Mouse (Mus musculus) hindbrain, embryonic 13.5 days (tissue): ENCODE data around the gene Haus2. TPM values are rescaled to one million over a fixed set of nuclear protein-coding genes. Genes with fewer than 3 reads are reported as not detected.
"Not testable (repeated sequence)": the region's sequence is repeated elsewhere in the genome, so short reads cannot be mapped to it uniquely, and the experiment has no call there.

Source experiments
- ATAC-seq: fragments of 200-750 bp; cut with Nextera tagmentation; 2 replicates; pipeline ENCODE4 v1.8.0; 2017; ENCODE audit warnings: moderate TSS enrichment; ENCODE audit not compliant: low FRiP score
- H3K27ac ChIP-seq: fragments of 300-500 bp; sonication (generic); 2 replicates; pipeline ENCODE4 v1.5.1; 2015; ENCODE audit warnings: inconsistent platforms, mild to moderate bottlenecking, moderate library complexity
- H3K27me3 ChIP-seq: fragments of 300-500 bp; sonication (generic); 2 replicates; pipeline ENCODE4 v1.6.1; 2015; ENCODE audit warnings: mild to moderate bottlenecking, inconsistent platforms
- H3K36me3 ChIP-seq: fragments of 300-500 bp; sonication (generic); 2 replicates; pipeline ENCODE4 v1.6.1; 2015; ENCODE audit warnings: mild to moderate bottlenecking, inconsistent platforms
- H3K4me1 ChIP-seq: fragments of 300-500 bp; sonication (generic); replicated peaks from 2 replicates; pipeline ENCODE4 v1.6.1; 2015; ENCODE audit warnings: inconsistent platforms
- H3K4me2 ChIP-seq: fragments of 300-500 bp; sonication (generic); 2 replicates; pipeline ENCODE4 v1.6.1; 2015; ENCODE audit warnings: inconsistent platforms, mild to moderate bottlenecking, moderate library complexity
- H3K4me3 ChIP-seq: fragments of 300-500 bp; sonication (generic); 2 replicates; pipeline ENCODE4 v1.5.1; 2015; ENCODE audit warnings: mild to moderate bottlenecking, inconsistent platforms
- H3K9ac ChIP-seq: fragments of 300-500 bp; sonication (generic); 2 replicates; pipeline ENCODE4 v1.6.1; 2015; ENCODE audit warnings: mild to moderate bottlenecking, inconsistent platforms
- H3K9me3 ChIP-seq: fragments of 300-500 bp; sonication (generic); 2 replicates; pipeline ENCODE4 v1.6.1; 2016; ENCODE audit warnings: inconsistent platforms
- WGBS: fragments of 180-500 bp; shearing (Covaris S2); methylation state at CpG from one replicate; pipeline ENCODE4 v1.1.7; 2015; 5-methylcytosine and 5-hydroxymethylcytosine counted together
- polyA plus RNA-seq: library from polyadenylated mRNA; unstranded; fragments of >200 nt; fragmentation: Nextera tagmentation; extraction: Ambion mirVana; gene quantifications from 2 replicates; pipeline ENCODE4 v1.2.1, GENCODE M21; 2015

Gene Haus2
- polyA plus RNA-seq: 29.3 and 31.8 TPM in 2 replicates

DNA sequence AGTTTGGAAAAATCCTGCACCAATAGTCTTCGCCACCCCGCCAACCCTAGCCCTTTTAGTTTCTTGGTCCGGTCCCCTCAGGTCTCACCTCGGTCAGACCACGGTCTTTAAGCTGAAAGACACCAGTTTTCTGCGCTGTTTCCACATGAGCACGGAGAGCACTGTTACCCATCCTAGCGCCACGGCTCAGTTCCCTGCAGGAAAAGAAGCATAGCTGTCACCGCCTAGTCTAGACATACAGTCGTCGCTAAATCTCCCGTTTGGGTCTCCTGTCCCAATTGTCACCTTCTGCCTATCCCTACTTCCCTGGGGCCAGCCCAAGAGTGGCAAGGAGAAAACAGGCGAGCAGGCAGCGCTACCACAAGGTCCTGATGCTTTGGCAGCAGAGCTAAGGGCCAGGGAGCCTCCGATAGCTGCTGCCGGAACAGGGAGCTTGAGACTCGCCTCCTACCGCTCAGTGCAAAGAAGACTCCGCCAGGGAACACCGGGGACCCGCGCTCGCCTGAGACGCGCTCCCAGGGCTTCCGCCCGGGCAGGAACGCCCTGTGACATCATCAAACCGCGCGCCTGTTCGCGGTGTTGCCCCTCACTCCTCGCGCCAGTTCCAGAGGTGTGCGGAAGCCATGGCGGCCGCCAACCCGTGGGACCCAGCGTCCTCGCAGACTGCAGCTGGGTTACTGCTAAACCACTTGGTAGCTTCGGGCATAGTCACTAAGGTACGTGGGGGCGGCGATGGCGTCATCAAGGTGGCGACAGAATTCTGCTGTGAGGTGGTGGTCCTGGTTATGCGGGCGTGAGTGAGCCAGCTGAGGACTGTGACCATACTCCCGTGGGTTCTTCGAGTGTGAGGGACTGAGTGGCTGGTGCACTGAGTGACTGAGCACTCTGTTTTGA, at the start of gene Haus2, which contains the start of gene Lrrc57:
Gene Haus2 (plus strand): TSS at position 554 of the 894 bp plus-strand sequence.
Gene Lrrc57 (minus strand): TSS at position 691 of the 894 bp plus-strand sequence.
- peak; percentile 97 for ATAC-seq
- peak within 1 kb of the TSS; percentile 92 for H3K9ac ChIP-seq
- H3K4me1 ChIP-seq: peaks cover 25% of the 10 kb centered on the region
- peaks cover 28% of the 10 kb centered on the region for H3K36me3 ChIP-seq
- no peaks in the 10 kb centered on the region for H3K27me3 ChIP-seq
- peak within 1 kb of the TSS; percentile 85 for H3K4me3 ChIP-seq
- WGBS: under 1% methylated on average over 52 of the region's 52 CpGs
- H3K4me2 ChIP-seq: peak within 1 kb of the TSS; percentile 82
- peak within 1 kb of the TSS; percentile 93 for H3K27ac ChIP-seq
- H3K9me3 ChIP-seq: no peaks in the 10 kb centered on the region

DNA sequence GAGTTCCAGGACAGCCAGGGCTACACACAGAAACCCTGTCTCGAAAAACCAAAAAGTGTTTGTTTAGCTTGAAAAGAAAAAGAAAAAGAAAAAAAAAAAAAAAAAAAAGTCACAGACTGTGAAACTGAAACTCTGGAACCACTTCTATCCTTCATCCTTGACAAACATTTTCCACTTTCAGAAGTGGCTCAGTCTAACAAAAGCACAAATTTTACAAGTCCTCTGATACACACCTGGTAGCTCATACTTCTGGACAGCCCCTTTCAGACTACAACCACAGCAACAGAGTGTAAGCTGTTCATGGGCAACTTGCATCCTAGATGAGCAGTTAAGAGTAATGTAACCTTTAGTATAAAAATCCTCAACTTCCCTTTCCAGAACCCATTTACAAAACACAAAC, 47.7 kb upstream of the Haus2 start:
- no peak overlapping the region for H3K27ac ChIP-seq
- WGBS: 94% methylated on average over 1 of the region's 1 CpGs
- H3K4me3 ChIP-seq: no peak overlapping the region
- H3K4me2 ChIP-seq: no peak overlapping the region
- no peak for ATAC-seq
- no peaks in the 10 kb centered on the region for H3K27me3 ChIP-seq
- H3K4me1 ChIP-seq: peaks cover 19% of the 10 kb centered on the region
- H3K9me3 ChIP-seq: no peaks in the 10 kb centered on the region
- no peaks in the 10 kb centered on the region; the same call in 1 of the 2 replicates for H3K36me3 ChIP-seq
- no peak overlapping the region for H3K9ac ChIP-seq

DNA sequence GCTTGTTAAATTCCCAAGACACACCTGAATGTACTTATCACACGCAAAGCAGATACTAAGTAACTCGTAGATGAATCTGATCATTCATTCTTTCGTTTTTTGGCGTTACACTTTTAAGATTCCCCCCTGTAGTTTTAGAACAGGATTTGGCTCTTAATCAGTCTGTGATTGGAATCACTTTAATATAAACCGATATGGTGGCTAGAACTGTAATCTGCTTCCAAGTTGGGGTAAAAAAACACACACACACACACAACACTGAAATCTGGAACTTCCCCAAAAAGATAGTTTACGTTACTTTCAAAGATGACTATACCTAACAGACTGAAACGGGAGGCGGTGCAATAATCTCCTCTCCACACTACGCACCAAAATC, 46.3 kb upstream of the Haus2 start:
- H3K27ac ChIP-seq: no peak overlapping the region; the same call in 1 of the 2 replicates
- H3K4me3 ChIP-seq: peak overlapping the region; percentile 89
- WGBS: 27% methylated on average over 9 of the region's 9 CpGs
- no peaks in the 10 kb centered on the region for H3K27me3 ChIP-seq
- peak overlapping the region; percentile 80 for H3K4me2 ChIP-seq
- H3K9me3 ChIP-seq: no peaks in the 10 kb centered on the region
- H3K4me1 ChIP-seq: peaks cover 25% of the 10 kb centered on the region
- H3K36me3 ChIP-seq: no peaks in the 10 kb centered on the region; the same call in 1 of the 2 replicates
- peak overlapping the region; percentile 92 for H3K9ac ChIP-seq
- ATAC-seq: no peak

DNA sequence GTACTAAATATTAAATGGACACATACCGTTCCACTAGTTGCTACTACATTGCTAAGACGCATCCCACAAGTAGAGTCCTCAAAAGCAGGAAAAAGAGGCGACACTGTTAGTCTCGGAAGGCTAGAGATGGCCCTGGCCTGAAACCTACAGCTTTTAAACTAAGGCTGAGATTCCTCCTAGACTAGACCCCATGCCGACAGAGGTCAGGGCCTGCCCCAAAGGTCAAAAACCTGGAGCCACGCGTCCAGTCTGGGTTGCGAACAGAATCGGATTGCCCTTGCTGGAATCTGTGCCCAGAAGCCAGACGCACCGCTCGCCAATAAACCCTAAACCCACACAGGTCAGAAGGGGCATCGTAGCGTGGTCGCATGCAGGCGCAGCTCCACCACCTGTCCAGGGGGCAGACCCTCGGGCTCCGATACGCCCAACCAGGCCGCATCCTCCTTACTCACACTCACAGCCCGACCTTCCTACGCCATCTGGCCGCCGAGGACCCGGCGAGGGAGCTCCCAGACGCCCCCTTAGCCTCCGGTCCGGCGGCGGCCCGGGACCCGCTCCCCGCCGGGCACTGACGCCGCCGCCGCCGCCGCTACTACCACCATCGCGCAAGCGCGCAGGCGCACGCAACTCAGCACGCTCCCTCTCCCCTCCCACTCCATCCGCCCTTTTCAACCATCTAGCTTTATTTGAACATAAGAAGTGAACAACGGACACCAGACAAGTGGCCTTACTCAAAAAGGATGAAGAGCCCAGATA, 45.8 kb upstream of the Haus2 start, which contains the start of gene Zfp106:
Gene Zfp106 (minus strand): TSS at position 609 of the 756 bp plus-strand sequence.
- ATAC-seq: peak; percentile 87

DNA sequence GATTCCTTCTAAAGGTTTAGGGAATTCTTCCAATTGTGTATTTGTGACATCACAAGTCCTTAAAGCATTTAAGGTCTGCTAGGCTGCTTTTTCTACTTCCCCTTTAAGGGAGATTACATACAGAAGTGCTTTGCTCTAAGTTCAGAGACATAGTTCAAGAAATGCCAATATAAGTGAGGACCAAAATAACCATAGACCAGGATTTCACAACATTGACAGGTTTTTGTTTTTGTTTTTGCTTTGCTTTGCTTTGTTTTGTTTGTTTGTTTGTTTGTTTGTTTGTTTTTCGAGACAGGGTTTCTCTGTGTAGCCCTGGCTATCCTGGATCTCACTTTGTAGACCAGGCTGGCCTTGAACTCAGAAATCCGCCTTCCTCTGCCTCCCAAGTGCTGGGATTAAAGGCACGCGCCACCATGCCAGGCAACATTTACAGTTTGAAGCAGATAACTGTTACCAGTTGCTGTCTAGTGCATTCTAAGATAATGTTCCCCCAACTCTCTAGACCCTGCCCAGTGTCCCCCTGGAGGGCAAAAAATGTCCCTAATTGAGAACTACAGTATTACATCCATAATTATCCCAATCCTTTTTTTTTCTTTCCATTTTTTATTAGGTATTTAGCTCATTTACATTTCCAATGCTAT, 44.5 kb upstream of the Haus2 start:
- not testable (repeated sequence) for H3K4me2 ChIP-seq, H3K36me3 ChIP-seq, H3K4me3 ChIP-seq, H3K27me3 ChIP-seq, H3K9ac ChIP-seq, H3K9me3 ChIP-seq, ATAC-seq, H3K27ac ChIP-seq
- 98% methylated on average over 4 of the region's 4 CpGs for WGBS
- peaks cover 43% of the 10 kb centered on the region for H3K4me1 ChIP-seq

More for the DNA sequence above, 45.8 kb upstream of the Haus2 start, which contains the start of gene Zfp106:
- Histone ChIP-seq H3K27me3 (no peaks in the 10 kb centered on the region), H3K27ac (peak within 1 kb of the TSS; percentile 79), H3K4me1 (peaks cover 30% of the 10 kb centered on the region), H3K36me3 (no peaks in the 10 kb centered on the region; the same call in 1 of the 2 replicates), H3K4me3 (peak within 1 kb of the TSS; percentile 89), H3K4me2 (peak within 1 kb of the TSS; percentile 80), H3K9me3 (no peaks in the 10 kb centered on the region), H3K9ac (peak within 1 kb of the TSS; percentile 92)
- WGBS: under 1% methylated on average over 50 of the region's 50 CpGs

DNA sequence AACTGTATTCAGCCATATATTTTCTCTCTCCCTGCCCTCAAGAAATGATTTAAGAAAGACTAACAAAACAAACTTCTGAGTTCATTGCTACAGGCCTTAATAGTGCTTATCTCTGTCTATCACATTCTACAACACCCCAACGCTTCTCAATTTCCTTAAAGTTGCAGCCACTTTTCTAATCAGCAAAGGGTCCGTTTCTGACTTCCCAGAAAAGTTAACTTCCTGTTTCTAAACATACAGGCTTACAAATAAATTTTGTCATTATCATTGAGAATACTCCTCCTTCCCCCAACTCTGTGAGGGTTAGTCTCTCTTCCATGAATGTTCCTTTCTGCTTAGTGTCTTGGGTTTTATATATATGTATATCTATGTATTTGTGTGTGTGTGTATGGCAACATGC, 43.8 kb upstream of the Haus2 start:
- ATAC-seq: no peak
- H3K4me1 ChIP-seq: peaks cover 43% of the 10 kb centered on the region

DNA sequence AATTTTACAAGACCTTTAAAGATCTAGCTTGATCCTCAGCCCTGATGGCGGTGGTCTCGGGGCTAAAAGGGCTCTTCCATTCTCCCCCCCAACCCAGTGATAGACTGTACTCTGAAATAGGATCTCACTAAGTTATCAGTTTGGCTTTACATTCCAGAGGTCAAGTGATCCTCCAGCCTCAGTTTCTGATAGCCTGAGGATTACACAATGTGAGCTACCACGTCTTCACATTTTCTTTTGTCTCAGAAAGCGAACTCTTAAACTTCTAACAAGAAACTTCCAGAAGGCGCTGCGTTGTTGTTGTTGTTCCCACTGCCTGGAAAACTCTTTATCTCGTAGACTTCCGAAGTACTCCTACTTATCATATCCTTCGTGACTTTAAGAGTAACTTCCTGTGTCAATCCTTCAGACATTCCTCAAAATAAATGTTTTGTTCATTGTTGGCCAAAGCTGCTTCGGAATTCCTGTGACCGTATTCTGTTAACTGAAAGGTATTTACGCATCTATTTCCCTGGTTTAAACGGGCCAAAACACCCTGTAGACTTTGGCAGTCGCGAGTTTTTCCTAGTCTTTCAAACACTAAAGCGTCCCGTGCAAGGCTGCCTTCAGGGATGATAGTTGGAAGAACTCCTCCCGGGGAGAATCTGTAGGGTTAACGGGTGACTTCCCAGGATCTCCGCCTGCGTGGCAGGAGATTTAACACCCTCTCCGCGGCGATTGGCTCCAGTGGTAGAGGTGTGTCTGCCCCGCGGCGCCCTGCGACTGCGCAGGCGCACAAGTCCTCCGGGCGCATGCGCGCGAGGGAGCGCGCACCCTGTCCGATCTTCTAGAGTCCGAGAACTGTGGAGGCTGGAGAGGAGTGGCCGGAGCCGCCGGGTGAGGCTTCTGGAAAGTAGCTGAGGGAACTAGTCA, 42.0 kb upstream of the Haus2 start, which contains the start of gene Snap23:
Gene Snap23 (plus strand): TSS at position 786 of the 912 bp plus-strand sequence.
- Histone ChIP-seq H3K27ac (peak within 1 kb of the TSS; percentile 76), H3K36me3 (peaks cover 10% of the 10 kb centered on the region), H3K27me3 (no peaks in the 10 kb centered on the region), H3K4me2 (peak within 1 kb of the TSS; percentile 73), H3K9me3 (no peaks in the 10 kb centered on the region), H3K9ac (peak within 1 kb of the TSS; percentile 83), H3K4me1 (peaks cover 33% of the 10 kb centered on the region), H3K4me3 (peak within 1 kb of the TSS; percentile 77)
- WGBS: 2% methylated on average over 42 of the region's 42 CpGs
- ATAC-seq: peak; percentile 94

More for the DNA sequence above, 43.8 kb upstream of the Haus2 start:
- Histone ChIP-seq H3K36me3 (no peaks in the 10 kb centered on the region; the same call in 1 of the 2 replicates), H3K4me2 (no peak overlapping the region), H3K9ac (no peak overlapping the region), H3K27me3 (no peaks in the 10 kb centered on the region), H3K27ac (no peak overlapping the region), H3K9me3 (no peaks in the 10 kb centered on the region), H3K4me3 (no peak overlapping the region)
- 87% methylated on average over 2 of the region's 2 CpGs for WGBS

DNA sequence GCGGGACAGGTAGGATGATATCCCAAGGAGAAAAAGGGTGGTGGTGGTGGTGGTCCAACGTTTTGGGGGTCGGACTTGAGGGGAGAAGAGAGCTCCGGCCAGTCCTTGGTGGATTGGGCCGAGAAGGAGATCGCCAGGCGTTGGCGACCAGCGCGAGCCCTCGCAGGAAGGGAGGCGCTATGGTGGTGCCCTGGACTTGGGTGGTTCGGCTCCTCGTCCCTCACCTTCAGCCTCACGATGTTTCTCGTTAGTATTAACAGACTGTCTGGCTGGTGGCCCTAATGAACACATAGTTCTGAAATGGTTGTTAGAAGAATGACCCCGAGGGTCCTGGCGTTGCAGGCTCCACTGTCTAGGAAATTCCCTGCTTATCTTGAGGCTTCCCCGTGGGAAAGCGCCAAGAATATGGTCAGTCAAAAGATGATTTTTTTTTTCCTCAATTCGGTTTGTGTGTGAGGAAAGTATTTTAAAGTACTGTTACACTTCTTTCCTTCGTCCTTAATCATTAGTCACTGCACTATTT, 41.3 kb upstream of the Haus2 start:
- peak overlapping the region; percentile 83 for H3K9ac ChIP-seq
- H3K27ac ChIP-seq: peak overlapping the region; percentile 76
- H3K4me1 ChIP-seq: peaks cover 28% of the 10 kb centered on the region
- under 1% methylated on average over 22 of the region's 22 CpGs for WGBS
- H3K4me2 ChIP-seq: peak overlapping the region; percentile 73
- peak; percentile 78 for ATAC-seq
- peak overlapping the region; percentile 77 for H3K4me3 ChIP-seq
- no peaks in the 10 kb centered on the region for H3K9me3 ChIP-seq
- peaks cover 10% of the 10 kb centered on the region for H3K36me3 ChIP-seq
- H3K27me3 ChIP-seq: no peaks in the 10 kb centered on the region

DNA sequence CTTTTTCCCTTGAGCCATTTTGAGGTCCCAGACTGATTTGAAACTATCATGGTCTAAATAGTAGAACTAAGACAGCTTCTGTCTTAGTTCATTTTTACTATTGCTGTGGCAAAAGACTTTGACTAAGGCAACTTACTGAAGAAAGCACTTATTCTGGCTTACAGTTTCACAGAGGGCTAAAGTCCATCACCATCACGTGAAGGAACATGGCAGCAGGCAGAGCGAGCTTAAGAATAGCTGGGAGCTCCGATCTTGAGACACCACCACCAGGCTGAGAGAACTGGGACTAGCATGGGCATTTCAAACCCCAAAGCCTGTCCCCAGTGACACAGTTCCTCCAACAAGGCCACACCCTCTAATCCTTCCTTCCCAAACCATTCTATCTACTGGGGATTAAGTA, 38.1 kb upstream of the Haus2 start:
- 97% methylated on average over 3 of the region's 3 CpGs for WGBS
- H3K9ac ChIP-seq: no peak overlapping the region

DNA sequence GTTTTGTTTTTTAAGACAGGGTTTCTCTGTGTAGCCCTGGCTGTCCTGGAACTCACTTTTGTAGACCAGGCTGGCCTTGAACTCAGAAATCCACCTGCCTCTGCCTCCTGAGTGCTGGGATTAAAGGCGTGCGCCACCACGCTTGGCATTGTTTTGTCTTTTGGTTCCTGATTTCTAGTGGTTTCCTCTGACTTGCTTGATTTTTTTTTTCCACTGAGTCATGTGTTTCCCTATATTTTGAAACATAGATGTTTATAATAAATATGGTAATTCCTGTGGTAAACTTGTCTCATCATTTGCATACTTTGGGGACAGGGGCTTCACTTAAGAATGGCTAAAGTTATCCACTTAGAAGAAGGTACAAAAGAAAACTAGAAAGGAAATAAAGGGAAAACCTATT, 37.0 kb upstream of the Haus2 start:
- not testable (repeated sequence) for H3K27ac ChIP-seq, H3K4me2 ChIP-seq, H3K4me3 ChIP-seq, H3K27me3 ChIP-seq, H3K9ac ChIP-seq, H3K9me3 ChIP-seq, ATAC-seq
- Histone ChIP-seq H3K36me3 (peaks cover 10% of the 10 kb centered on the region), H3K4me1 (peaks cover 19% of the 10 kb centered on the region)
- 97% methylated on average over 3 of the region's 3 CpGs for WGBS

More for the DNA sequence above, 38.1 kb upstream of the Haus2 start:
- H3K4me1 ChIP-seq: peaks cover 23% of the 10 kb centered on the region
- H3K4me3 ChIP-seq: no peak overlapping the region
- no peaks in the 10 kb centered on the region for H3K27me3 ChIP-seq
- no peak for ATAC-seq
- H3K9me3 ChIP-seq: no peaks in the 10 kb centered on the region
- H3K27ac ChIP-seq: no peak overlapping the region
- H3K4me2 ChIP-seq: no peak overlapping the region
- H3K36me3 ChIP-seq: peaks cover 10% of the 10 kb centered on the region

DNA sequence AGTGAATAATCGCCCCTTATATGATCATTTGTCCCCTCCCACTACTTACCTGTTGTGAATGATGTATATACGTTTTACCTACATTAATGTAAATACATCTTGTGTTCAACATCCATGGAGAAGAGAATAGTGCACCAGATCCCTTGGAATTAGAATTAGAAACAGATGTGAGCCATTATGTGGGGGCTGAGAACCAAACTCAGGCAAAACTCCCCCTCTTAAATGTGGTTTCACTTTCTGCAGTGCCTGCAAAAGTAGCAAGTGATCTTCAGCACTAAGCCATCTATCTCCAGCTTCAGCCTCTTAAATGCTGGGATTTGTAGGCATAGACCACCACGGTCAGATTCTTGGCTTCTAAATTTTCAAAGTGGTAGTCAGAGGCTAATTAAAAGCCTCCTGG, 34.1 kb upstream of the Haus2 start:
- H3K9ac ChIP-seq: no peak overlapping the region
- no peak overlapping the region for H3K27ac ChIP-seq
- H3K27me3 ChIP-seq: no peaks in the 10 kb centered on the region
- H3K4me3 ChIP-seq: no peak overlapping the region
- H3K9me3 ChIP-seq: no peaks in the 10 kb centered on the region
- no peaks in the 10 kb centered on the region for H3K4me1 ChIP-seq
- no peak overlapping the region for H3K4me2 ChIP-seq
- WGBS: 88% methylated on average over 3 of the region's 3 CpGs
- ATAC-seq: no peak
- H3K36me3 ChIP-seq: peaks cover 10% of the 10 kb centered on the region
